Mouse (Mus musculus) cerebral cortex, adult 2 months (tissue): Measurements from ENCODE around the gene Gmds.

ENCODE experiments used
- WGBS: fragments of 180-500 bp; shearing (Covaris S2); methylation state at CpG from one replicate; pipeline ENCODE4 v1.1.7; 2018; 5-methylcytosine and 5-hydroxymethylcytosine counted together

Gmds gene

DNA sequence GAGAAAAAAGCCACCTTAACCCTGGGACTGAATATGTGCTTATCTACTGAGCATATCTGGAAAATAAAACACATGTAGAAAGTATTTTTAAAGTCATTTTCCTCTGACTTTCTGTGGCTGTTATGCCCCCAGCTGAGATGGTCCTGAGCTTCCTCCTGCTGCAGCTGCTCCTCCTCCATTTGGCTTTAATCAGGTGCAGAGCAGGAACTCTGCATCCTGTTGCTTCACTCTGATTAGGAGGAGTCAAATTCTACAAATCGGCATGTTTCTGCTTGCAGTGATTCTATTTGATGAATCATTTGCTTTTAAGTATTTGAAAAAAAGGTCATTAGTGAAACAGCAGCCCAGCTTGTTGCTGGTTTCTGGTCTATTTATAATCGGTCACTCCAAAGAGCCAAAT lies 177.0 kb downstream of the Gmds start:
- WGBS, result 48% methylated on average over 2 of the region's 2 CpGs

DNA sequence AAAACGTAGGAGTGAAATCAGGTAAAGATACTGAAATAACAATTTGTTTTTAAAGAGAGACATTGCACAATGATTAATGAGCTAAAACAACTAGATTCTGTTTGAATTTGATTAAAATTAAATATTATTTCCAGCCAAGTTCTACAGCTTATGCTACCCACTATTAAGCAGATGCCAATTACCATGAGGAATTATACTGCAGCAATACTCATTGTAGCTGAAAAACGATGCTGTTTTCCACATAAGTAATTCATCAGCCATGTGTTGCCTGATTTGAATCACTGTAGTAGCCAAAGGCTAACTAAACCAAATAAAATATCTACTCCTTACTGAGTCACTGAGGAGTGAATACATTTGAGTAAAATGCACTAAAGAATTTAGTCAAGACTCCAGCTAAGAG lies 180.3 kb downstream of the Gmds start:
- 61% methylated on average over 2 of the region's 2 CpGs for WGBS

DNA sequence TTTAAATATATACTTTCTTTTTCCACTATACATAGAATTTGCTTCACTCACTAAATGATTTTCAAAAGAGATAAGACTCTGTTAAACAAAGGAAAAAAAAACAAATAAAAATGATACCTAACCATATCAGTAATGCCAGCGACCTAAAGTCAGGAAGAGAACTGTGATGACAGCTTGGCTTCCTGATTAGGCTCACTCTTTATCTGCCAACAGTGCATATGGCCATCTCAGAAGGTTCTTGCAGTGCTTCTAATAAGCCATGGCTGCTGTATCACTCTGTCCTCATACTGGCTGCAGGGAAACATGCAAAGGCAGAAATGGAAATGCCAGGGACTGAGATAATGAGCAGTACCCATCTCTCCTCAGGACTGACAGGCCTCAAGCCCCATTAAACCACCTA lies 192.6 kb downstream of the Gmds start:
- 78% methylated on average over 1 of the region's 1 CpGs for WGBS

DNA sequence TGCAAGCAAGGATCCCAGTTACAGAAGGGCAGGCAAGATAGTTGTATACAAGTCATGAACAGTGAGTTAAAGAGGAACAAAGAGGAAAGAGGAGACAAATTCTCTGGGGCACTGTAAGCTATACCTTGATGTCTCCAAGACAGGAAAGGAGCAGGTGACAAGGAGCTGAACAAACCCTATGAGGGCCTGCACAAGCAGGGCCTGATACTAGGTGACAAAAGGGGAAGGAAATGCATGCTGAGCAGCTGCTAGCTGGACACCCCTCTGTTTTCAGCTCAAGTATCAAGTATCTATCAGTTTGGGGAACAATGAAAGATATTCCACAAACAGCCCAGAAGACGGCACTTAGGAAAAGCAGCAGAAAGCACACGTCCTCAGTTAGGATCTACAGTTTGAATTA lies 193.4 kb downstream of the Gmds start:
- WGBS, result 60% methylated on average over 2 of the region's 2 CpGs

DNA sequence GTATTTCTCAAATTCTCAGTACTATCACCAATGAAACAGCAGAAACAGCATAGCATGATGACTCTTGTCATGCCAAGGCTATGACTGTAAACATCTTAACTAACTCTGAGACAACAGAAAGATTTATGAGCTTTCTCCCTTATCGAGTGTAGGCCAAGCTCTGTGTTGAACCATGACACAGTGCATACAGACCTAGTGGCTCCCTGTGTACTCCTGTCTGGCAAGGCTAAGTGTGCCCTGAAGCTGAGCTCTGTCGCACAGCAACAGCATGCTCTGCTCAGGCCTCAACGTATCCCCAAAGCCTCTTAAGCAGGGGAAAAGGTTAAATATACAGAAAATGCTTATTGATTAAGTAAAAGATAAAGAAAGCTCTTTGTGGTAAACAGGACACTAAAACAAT lies 194.9 kb downstream of the Gmds start:
- WGBS, result 90% methylated on average over 3 of the region's 3 CpGs

DNA sequence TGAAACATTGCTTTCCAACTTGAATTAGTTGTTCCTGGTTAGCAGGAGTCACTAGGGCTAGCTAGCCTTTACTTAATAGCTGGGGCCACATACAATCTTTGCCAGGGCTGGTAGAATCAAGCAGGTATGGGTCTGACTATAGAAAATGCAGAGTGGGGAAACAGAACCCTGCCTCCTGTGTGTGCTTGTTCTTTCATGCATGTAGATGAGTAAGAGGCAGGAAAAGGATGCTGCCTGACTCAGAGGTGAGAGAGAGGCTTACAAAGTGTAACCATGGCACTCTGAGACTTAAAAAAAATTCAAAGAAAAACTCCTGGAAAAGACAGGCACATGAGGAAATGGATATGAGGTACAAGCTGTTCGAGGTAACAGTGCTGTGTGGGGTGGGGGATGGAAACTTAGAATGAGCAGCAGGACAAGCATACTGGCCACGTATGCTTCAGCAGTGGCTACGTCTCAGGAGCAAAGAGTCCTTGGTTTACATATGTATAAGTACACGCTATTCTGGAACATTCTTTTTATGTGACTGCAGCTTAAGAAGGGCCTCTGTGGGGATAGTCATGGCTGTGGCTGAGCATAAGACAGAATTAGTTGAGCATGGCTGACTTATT lies 203.8 kb downstream of the Gmds start:
- 54% methylated on average over 4 of the region's 4 CpGs for WGBS

DNA sequence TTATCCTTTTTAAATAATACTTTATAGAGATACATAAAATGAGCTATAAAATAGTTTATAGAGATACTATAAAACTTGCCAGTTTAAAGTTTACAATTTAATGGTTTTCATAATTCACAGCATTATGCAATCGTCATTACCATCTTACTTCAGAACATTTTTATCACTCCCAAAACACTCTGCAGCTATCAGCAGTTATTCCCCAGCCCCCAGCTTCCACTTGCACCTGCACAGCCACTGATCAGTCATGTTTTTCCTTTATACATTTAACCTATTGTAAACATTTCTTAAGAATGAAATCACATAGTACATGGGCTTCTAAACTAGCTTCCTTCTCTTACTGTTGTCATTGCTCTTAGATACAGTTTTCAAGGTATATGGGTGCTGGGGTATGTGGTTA lies 208.6 kb downstream of the Gmds start:
- 77% methylated on average over 1 of the region's 1 CpGs for WGBS

DNA sequence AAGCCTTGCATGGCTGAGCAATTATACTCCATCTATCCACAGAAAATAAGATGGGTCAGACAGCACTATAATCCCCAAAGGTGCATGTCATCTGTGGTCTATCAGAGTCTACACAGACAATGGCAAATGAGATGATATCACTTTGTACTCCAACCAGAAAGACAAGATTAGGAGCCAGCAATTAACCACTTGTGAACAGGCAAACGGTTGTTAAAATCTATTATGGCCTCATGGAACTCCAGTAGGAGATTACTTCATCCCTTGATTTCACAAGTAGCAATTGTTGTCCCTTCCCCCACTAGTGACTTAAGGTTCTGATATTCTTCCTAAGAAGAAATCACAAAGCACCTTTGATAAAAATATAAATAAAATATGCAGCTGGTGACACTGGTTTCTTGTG lies 220.2 kb downstream of the Gmds start:
- WGBS, result 82% methylated on average over 1 of the region's 1 CpGs

DNA sequence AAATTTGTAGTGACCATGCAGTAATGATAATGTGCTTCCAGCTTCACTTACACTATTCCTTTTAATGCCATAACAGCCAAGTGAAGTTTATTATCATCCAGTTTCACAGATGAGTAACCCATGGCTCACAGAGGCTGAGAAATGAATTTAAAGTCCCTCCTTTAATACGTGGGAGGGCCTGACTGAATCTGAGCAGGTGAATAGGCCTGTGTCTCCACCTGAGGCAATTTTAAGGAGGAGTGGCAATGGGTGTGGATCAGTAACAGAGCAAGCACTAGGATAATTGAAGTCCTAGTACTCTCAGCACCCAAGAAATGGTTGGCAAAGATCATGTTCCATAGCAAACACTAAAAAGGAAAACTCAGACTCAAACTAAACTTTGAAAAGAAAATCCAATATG lies 223.1 kb downstream of the Gmds start:
- 78% methylated on average over 1 of the region's 1 CpGs for WGBS

DNA sequence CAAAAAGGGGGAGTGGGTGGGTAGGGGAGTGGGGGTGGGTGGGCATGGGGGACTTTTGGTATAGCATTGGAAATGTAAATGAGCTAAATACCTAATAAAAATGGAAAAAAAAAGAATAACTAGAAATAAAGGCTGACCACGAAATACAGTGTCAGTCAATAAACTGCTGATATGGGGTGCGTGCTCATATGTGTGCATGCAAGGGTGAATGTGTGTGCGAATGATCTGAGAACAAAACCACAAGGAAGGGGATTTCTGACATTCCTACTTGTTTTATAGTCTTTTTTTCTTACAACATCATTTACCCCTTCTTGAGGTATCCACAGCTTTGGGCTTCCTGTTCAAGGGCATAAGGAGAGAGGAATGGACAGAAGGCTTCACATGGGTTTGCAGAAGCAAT lies 224.7 kb downstream of the Gmds start:
- WGBS, result 98% methylated on average over 3 of the region's 3 CpGs

DNA sequence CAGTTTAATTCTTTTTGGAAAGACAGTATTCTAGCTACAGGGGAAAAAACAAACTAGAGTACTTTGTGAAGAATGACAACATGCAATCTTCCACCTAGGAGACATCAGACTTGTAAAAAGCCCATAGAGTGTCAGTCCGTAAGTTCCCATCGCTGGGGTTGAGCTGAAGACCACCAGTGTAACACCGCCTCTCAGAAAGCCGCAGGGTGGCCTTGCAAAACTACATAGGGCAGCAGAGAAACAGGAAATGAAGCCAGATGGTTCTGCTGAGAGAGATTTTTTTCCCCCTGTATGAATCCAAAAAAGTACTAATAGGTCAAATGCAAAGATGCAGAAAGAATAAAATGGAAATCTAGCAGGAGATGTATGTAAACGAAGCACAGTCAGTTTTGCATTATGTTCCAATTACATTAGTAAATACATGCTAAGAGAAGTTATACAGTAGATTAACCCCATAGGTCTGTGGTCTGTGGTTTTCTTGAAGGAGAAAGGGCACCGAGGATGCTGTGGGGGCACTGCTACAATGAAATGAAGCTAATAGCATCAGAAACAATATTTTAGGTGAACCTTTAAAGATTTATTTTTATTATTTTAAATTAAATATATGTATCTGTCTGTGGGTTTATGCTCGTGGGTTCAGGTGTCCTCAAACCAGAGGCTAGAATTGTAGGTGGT lies 250.1 kb downstream of the Gmds start:
- 85% methylated on average over 7 of the region's 7 CpGs for WGBS

DNA sequence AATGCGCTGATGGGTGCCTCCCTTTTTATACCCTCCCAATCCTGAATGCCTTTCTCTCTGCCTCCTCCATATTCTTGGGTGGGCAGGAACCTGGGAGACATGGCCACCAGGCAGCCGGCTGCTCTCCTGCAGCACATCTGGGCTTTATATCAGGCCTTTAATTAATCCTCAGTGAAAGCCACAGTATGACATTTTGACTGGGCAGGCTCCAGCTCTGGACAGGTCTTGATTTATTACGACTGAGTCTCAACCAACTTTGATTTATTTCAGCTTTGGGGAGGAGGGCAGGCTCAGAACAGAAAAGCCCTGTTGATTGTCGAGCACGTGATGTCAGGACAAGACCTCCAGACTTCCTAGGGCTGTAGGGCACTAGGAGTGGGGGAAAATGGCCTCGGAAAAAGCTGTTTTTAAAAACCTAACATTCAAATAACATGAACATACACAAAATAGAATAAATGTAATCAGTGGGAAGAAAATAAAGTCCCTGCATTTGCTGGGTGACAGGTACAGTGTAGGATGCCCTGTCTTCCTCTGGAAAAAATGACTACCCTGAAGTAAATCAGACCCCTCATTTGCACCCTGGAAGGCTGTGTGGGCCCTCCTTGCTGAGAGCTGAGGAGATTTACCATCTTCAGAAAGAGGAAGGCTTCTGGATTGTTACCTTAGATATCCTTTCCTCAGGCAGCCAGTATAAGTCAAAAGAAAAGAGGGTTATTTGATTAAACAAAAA lies 257.9 kb downstream of the Gmds start:
- WGBS, result 87% methylated on average over 6 of the region's 6 CpGs

DNA sequence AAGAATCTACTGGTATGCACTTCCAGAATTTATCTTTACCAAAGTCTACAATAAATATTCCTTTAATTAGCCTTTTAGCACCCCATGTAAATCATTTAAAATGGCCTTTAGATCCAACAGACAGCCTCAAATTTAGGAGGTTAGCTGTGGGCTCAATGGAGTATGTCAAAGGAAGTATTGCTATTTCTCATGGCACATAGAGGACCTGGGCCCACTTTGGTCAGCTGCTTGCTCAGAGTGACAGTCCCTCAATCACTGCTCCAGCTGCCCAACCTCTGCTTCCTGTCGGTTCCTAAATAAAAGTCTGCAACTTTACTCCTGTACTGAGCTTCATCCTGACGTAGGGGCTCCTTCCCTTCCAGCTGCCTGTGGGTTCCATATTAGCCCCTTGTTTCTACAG lies 264.9 kb downstream of the Gmds start:
- 92% methylated on average over 2 of the region's 2 CpGs for WGBS

DNA sequence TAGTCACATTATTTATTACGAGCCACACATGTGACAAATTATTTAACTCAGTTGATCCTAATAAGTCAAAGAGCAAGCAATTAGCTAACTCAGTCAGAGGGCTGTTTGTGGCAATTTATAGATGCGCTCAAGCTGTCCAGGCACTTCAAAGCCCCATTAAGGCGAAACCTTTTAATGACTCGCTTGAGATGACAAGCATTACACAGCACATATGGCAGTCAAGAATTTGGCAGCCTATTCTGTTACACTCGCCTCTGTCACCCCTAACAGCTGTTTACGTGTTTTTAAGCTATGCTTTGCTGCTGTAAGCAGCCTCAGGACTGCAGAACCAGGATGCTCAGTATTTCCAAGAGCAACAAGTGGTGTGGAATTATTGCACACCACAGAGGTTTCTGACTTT lies 283.2 kb downstream of the Gmds start:
- WGBS, result 76% methylated on average over 6 of the region's 6 CpGs

DNA sequence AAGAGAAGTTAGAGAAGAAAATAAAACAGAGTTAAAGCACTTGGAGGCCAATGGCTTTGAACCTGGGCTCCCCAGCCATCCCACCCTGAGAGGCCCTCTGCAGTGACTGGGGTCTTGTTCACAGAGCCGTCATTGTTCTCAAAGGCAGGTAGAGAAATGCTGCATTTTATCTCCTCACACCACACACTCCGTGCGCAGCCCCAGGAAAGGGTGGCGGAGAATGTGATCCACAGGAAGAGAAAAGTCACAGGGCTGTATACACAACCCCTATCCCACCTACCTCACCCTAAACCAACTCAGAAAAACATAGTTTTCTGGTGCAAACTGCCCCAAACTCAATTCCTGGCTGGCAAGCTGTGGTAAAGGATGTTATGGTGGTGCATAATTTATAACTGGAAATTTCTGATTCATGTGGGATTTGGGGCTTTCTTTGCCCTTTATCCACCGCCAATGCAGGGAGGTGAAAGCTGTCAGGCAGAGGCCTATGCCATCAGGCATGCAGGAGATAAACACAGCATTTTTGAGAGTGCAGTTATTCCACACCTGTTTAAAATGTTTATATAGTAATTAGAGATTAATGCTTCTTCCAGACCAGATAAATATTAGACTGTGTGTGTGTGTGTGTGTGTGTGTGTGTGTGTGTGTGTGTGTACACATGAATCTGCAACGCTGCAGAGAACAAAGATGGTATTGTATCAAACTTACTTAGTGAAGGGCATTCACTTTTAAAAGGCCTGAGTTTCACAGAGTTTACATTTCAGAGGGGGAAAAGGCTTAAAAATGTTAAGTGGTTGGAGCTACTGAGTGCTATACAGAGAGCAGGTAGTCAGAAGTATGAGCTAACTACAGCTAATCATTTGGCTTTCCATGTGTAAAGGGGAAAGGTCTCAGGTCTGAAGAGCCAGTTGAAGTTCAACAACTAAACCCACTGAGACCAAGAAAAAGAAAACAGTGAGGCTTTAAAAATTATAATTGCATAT lies 290.3 kb downstream of the Gmds start:
- 80% methylated on average over 6 of the region's 6 CpGs for WGBS

DNA sequence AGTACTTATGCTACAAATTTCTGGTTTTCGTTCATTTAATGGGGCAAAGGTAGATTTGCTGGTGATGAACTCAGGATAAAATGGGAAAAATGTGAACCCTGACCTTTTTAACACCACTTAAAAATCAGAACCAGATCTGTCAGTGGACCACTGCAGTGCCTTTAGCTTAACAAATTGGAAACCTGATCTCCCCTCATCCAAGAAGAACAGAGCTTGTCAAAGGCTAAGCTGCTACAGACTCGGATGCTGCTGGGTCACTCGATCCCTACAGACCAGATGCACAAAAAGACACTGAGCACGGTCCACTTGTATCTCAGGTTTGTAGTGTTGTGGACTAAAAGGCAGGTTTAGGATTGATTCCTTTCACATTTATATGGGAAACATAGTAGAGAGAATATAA lies 291.6 kb downstream of the Gmds start:
- 91% methylated on average over 4 of the region's 4 CpGs for WGBS

DNA sequence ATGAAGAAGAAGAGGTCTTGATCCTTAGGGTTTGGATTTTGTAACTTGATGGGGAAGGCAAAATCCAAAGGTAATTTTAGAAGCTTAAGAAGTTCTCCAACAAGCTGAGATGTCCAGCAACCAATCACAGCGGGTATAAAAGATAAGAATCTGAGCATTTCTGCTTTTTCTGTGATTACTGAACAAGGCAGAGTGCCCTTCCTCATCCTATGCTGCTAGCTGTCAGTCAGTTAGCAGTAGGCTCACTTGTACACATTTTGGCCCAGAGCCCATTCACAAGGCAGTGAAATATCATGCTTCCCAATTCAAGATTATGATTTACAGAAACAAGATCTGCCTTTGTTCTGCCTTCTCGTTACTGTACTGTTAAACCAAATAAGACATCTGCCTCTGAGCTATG lies 295.8 kb downstream of the Gmds start:
- WGBS, result 71% methylated on average over 2 of the region's 2 CpGs

DNA sequence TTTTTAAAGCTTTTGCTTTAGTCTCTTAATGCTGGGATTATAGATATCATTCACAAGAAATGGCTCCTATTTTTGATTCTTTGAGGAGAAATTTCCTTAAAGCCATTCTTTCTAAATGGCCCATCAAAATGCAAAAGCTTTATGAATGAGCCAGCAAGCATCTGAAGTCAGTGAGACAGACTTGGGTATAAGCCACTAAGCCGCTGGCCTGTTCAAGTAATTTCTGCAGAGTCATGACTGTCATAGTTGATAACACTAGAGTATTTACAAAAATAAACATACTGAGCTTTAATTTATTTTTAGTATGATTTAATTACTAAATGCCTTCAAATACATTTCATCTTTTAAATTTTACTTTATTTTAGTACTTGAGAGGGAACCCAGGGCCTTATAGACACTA lies 297.7 kb downstream of the Gmds start:
- 89% methylated on average over 1 of the region's 1 CpGs for WGBS

DNA sequence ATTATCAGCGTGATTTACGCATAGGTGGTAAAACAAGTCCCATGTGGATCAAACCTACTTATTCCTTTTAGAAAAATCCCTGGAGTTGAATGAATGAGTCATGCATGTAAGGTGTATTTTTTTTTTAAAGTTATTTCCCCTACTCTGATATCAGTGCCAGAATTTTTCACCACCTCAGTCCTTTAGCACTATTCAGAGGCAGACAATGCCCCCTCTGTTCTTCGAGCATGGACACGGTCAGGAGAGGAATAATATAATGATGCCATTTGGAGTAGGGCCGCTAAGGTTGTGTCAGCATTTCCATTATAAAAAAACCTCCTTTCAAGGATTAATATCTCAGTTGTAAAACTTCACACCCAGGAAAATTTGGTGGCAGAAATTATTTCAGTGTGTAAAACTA lies 301.6 kb downstream of the Gmds start:
- 68% methylated on average over 5 of the region's 5 CpGs for WGBS

DNA sequence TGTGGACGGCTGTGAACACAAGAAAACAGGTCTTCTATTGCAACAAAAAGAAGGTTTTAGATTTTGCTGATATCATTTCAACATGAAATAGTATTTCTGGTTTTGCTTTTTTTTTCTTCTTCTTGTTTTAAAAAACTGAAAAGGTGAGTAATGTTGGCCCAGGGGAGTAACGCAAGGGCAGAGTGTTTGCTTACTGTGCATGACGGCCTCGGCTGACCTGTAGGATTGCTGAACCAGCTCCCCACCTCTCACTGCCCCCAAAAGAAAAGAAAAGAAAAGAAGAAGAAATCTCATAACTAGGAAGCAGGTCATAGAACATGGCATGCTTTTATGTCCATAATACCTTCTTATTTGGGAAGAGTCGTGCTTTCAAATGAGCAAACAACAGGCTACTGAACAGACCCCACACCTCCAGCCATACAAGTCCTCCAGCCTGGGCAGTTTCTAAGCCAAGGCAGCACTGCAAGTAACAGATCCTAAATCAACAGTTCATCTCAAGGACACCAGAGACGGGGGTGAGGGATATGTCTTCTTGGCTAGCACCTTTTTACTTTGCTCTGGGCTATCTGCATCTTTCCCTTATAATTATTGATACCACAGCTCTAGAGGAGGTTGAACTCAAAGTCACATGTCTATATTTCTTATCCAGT lies 303.6 kb downstream of the Gmds start:
- 96% methylated on average over 6 of the region's 6 CpGs for WGBS

DNA sequence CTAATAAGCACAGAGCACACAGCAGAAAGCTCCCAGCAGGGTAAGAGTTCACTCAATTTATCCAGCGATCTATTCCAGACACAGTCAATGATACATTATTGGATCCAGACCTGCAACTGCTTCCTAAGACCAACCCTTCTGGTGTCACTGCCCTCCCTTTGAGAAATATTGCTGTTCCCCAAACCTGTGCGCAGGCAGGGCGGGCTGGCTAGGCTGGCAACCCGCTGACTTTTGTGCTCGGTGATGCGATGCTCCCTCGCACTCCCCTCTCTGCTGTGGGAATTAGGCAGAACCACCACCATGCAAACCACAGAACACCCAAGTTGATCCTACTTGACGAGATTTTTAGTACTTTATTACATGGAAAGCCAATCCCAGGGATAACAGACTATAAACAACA lies 304.4 kb downstream of the Gmds start:
- 89% methylated on average over 8 of the region's 8 CpGs for WGBS
